Mouse (Mus musculus): ENCODE results near the gene Slc12a7. TPM values are rescaled to one million over a fixed set of nuclear protein-coding genes. Genes with fewer than 3 reads are reported as not detected.
"Not testable (repeated sequence)": the region's sequence is repeated elsewhere in the genome, so short reads cannot be mapped to it uniquely, and the experiment has no call there.

Gene Slc12a7
- polyA plus RNA-seq, 1 experiment from 2014 or later = 28.1 TPM

DNA sequence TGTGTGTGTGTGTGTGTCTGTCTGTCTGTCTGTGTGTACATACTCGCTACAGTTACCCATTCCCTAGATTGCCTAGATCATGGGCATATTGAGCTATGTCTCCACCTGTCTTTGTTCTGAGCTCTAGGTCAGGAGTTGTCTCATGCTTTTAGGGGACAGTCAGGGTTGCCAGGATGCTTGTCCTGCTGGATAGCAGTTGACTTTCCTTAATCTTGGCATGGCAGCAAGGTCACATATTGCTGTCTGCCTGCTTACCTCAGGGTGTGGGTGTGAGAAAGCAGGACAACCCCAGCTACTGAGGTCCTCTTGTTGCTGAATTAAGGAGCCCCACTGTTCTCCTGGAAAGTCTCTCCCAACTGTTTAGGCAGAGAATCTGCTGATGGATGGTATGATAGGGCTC, 1.5 kb downstream of the Slc12a7 start:
- whole genome bisulfite sequencing = 89% methylated on average over 1 of the region's 1 CpGs
- Histone ChIP-seq H3K4me3 (ENCODE audit: low read length) (no peak overlapping the region), H3K4me1 (ENCODE audit: insufficient read depth, low read length) (peaks cover 11% of the 10 kb centered on the region), H3K27ac (ENCODE audit: low read length) (no peak overlapping the region), H3K36me3 (ENCODE audit: insufficient read depth, low read length) (no peaks in the 10 kb centered on the region), H3K9me3 (ENCODE audit: low read length) (no peaks in the 10 kb centered on the region), H3K4me2 (replicated peaks; ENCODE audit: low read depth, low read length) (no peak overlapping the region), H3K9ac (replicated peaks; ENCODE audit: low read length) (no peak overlapping the region), H3K27me3 (ENCODE audit: insufficient read depth, low read length) (peaks cover 10% of the 10 kb centered on the region; the same call in 1 of the 2 replicates)
- no peak for ATAC-seq (ENCODE audit: low FRiP score, low TSS enrichment)

- H3K9me3 ChIP-seq (ENCODE audit: low read length) = no peaks in the 10 kb centered on the region
- H3K4me1 ChIP-seq (ENCODE audit: insufficient read depth, low read length) = peaks cover 11% of the 10 kb centered on the region
- H3K4me2 ChIP-seq (replicated peaks; ENCODE audit: low read depth, low read length) = no peak overlapping the region
- no peak overlapping the region for H3K27ac ChIP-seq (ENCODE audit: low read length)
- H3K9ac ChIP-seq (replicated peaks; ENCODE audit: low read length) = no peak overlapping the region
- no peak overlapping the region for H3K4me3 ChIP-seq (ENCODE audit: low read length)
- no peaks in the 10 kb centered on the region for H3K36me3 ChIP-seq (ENCODE audit: insufficient read depth, low read length)
- WGBS = 55% methylated on average over 8 of the region's 8 CpGs
- peaks cover 10% of the 10 kb centered on the region; the same call in 1 of the 2 replicates for H3K27me3 ChIP-seq (ENCODE audit: insufficient read depth, low read length)
- peak; percentile 67 for ATAC-seq (ENCODE audit: low FRiP score, low TSS enrichment)
Observed at GRCm38 (mm10) chr13:73735270-73735669, 2.4 kb downstream of the Slc12a7 start.

DNA sequence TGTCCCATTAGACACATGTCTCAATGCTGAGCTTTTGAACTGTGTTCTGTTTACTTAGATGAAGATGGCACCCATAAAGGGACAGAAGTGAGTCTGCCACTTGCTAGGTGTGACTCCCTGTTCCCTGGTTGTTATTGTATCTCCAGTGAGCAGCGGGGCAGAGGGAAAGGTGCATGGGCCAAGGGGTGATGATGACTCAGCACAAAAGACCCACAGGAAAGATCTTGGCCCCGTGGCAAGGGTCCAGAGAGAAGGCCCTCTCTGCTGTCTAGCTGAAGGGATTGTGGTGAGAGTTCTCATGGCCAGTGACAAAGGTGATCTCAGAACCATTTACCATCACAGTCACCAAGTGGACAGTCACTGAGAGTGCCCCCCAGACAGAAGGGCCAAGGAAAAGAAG, 3.0 kb downstream of the Slc12a7 start:
- no peak overlapping the region for H3K4me3 ChIP-seq (ENCODE audit: low read length)
- H3K36me3 ChIP-seq (ENCODE audit: insufficient read depth, low read length) = no peaks in the 10 kb centered on the region
- peaks cover 11% of the 10 kb centered on the region for H3K4me1 ChIP-seq (ENCODE audit: insufficient read depth, low read length)
- H3K9me3 ChIP-seq (ENCODE audit: low read length) = no peaks in the 10 kb centered on the region
- 61% methylated on average over 2 of the region's 2 CpGs for WGBS
- no peak overlapping the region for H3K4me2 ChIP-seq (replicated peaks; ENCODE audit: low read depth, low read length)
- H3K9ac ChIP-seq (replicated peaks; ENCODE audit: low read length) = no peak overlapping the region
- ATAC-seq (ENCODE audit: low FRiP score, low TSS enrichment) = no peak
- no peak overlapping the region for H3K27ac ChIP-seq (ENCODE audit: low read length)
- peaks cover 10% of the 10 kb centered on the region; the same call in 1 of the 2 replicates for H3K27me3 ChIP-seq (ENCODE audit: insufficient read depth, low read length)

DNA sequence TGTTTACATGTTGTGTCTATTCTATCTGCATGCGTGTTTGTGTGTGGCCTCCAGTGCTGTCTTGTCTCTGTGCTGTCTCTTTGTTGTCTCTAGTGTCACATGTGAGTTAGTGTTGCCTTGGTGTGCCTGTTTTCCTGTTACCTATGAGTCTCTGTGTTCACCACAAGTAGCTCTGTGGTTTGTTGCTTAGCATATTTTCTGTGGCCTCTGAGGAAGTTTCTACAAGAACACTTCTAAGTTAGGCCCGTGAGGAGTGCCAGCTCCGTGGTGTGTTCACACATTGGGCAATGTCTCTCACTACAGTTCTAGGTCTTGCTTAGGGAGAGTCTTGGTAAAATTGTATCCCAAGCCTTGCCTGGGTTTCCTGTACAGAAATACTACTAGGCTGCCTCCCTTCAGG, 4.0 kb downstream of the Slc12a7 start:
- Histone ChIP-seq H3K27me3 (ENCODE audit: insufficient read depth, low read length) (peaks cover 7% of the 10 kb centered on the region; the same call in 1 of the 2 replicates), H3K36me3 (ENCODE audit: insufficient read depth, low read length) (no peaks in the 10 kb centered on the region), H3K4me2 (replicated peaks; ENCODE audit: low read depth, low read length) (no peak overlapping the region), H3K4me3 (ENCODE audit: low read length) (no peak overlapping the region), H3K4me1 (ENCODE audit: insufficient read depth, low read length) (peaks cover 11% of the 10 kb centered on the region), H3K27ac (ENCODE audit: low read length) (no peak overlapping the region), H3K9ac (replicated peaks; ENCODE audit: low read length) (no peak overlapping the region), H3K9me3 (ENCODE audit: low read length) (no peaks in the 10 kb centered on the region)
- no peak for ATAC-seq (ENCODE audit: low FRiP score, low TSS enrichment)
- WGBS = 83% methylated on average over 3 of the region's 3 CpGs

- H3K9me3 ChIP-seq (ENCODE audit: low read length); H3K4me2 ChIP-seq (replicated peaks; ENCODE audit: low read depth, low read length); H3K27me3 ChIP-seq (ENCODE audit: insufficient read depth, low read length); H3K27ac ChIP-seq (ENCODE audit: low read length); H3K4me1 ChIP-seq (ENCODE audit: insufficient read depth, low read length); H3K9ac ChIP-seq (replicated peaks; ENCODE audit: low read length); H3K36me3 ChIP-seq (ENCODE audit: insufficient read depth, low read length); ATAC-seq (ENCODE audit: low FRiP score, low TSS enrichment); H3K4me3 ChIP-seq (ENCODE audit: low read length): not testable (repeated sequence)
- WGBS = 55% methylated on average over 2 of the region's 2 CpGs
Observed at GRCm38 (mm10) chr13:73740399-73740944, 7.6 kb downstream of the Slc12a7 start.

DNA sequence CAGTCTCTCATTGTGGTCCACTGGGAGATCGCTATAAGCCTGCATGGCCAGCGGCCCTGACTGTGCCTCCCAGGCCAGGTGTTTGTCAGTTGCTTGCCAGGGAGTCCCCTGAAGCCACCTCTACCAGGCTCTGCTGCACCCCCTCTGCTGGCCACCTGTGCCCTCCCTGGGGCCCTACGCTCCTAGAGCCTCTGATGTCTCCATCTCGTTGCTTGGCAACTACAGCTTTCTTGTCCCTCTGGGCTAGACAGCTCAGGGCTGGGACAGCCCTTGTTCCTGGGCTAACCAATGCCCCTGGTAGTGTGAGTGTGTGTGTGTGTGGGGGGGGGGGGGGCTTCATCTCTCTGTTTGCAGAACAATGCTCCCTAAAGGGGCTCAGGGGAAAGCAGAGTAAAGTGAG, 10.1 kb downstream of the Slc12a7 start:
- no peaks in the 10 kb centered on the region for H3K9me3 ChIP-seq (ENCODE audit: low read length)
- WGBS = 49% methylated on average over 4 of the region's 4 CpGs
- no peak overlapping the region for H3K4me3 ChIP-seq (ENCODE audit: low read length)
- H3K4me2 ChIP-seq (replicated peaks; ENCODE audit: low read depth, low read length) = no peak overlapping the region
- no peak for ATAC-seq (ENCODE audit: low FRiP score, low TSS enrichment)
- no peaks in the 10 kb centered on the region for H3K4me1 ChIP-seq (ENCODE audit: insufficient read depth, low read length)
- H3K36me3 ChIP-seq (ENCODE audit: insufficient read depth, low read length) = no peaks in the 10 kb centered on the region
- no peak overlapping the region for H3K9ac ChIP-seq (replicated peaks; ENCODE audit: low read length)
- H3K27ac ChIP-seq (ENCODE audit: low read length) = no peak overlapping the region
- H3K27me3 ChIP-seq (ENCODE audit: insufficient read depth, low read length) = no peaks in the 10 kb centered on the region

- Histone ChIP-seq H3K36me3 (ENCODE audit: insufficient read depth, low read length) (no peaks in the 10 kb centered on the region), H3K27me3 (ENCODE audit: insufficient read depth, low read length) (no peaks in the 10 kb centered on the region), H3K4me2 (replicated peaks; ENCODE audit: low read depth, low read length) (no peak overlapping the region), H3K27ac (ENCODE audit: low read length) (no peak overlapping the region), H3K4me3 (ENCODE audit: low read length) (no peak overlapping the region), H3K9me3 (ENCODE audit: low read length) (no peaks in the 10 kb centered on the region), H3K4me1 (ENCODE audit: insufficient read depth, low read length) (no peaks in the 10 kb centered on the region), H3K9ac (replicated peaks; ENCODE audit: low read length) (no peak overlapping the region)
- 63% methylated on average over 3 of the region's 3 CpGs for WGBS
- ATAC-seq (ENCODE audit: low FRiP score, low TSS enrichment) = no peak
Observed at GRCm38 (mm10) chr13:73743662-73744061, 10.8 kb downstream of the Slc12a7 start.

GRCm38 (mm10) chr13:73748663-73749440, 16.0 kb downstream of the Slc12a7 start:
- H3K9ac ChIP-seq (replicated peaks; ENCODE audit: low read length) = no peak overlapping the region
- 49% methylated on average over 15 of the region's 15 CpGs for WGBS
- H3K4me1 ChIP-seq (ENCODE audit: insufficient read depth, low read length) = peaks cover 22% of the 10 kb centered on the region
- H3K4me2 ChIP-seq (replicated peaks; ENCODE audit: low read depth, low read length) = no peak overlapping the region
- no peaks in the 10 kb centered on the region for H3K9me3 ChIP-seq (ENCODE audit: low read length)
- no peaks in the 10 kb centered on the region for H3K27me3 ChIP-seq (ENCODE audit: insufficient read depth, low read length)
- peak overlapping the region; percentile 54; the same call in 1 of the 2 replicates for H3K27ac ChIP-seq (ENCODE audit: low read length)
- no peaks in the 10 kb centered on the region for H3K36me3 ChIP-seq (ENCODE audit: insufficient read depth, low read length)
- no peak overlapping the region for H3K4me3 ChIP-seq (ENCODE audit: low read length)
- peak; percentile 52; the same call in 1 of the 2 replicates for ATAC-seq (ENCODE audit: low FRiP score, low TSS enrichment)

- H3K9ac ChIP-seq (replicated peaks; ENCODE audit: low read length) = no peak overlapping the region
- peaks cover 22% of the 10 kb centered on the region for H3K4me1 ChIP-seq (ENCODE audit: insufficient read depth, low read length)
- H3K4me2 ChIP-seq (replicated peaks; ENCODE audit: low read depth, low read length) = no peak overlapping the region
- H3K4me3 ChIP-seq (ENCODE audit: low read length) = no peak overlapping the region
- WGBS = 73% methylated on average over 6 of the region's 6 CpGs
- H3K36me3 ChIP-seq (ENCODE audit: insufficient read depth, low read length) = no peaks in the 10 kb centered on the region
- H3K27ac ChIP-seq (ENCODE audit: low read length) = no peak overlapping the region
- ATAC-seq (ENCODE audit: low FRiP score, low TSS enrichment) = no peak
- no peaks in the 10 kb centered on the region for H3K27me3 ChIP-seq (ENCODE audit: insufficient read depth, low read length)
- H3K9me3 ChIP-seq (ENCODE audit: low read length) = no peaks in the 10 kb centered on the region
Observed at GRCm38 (mm10) chr13:73750435-73750834, 17.5 kb downstream of the Slc12a7 start.

DNA sequence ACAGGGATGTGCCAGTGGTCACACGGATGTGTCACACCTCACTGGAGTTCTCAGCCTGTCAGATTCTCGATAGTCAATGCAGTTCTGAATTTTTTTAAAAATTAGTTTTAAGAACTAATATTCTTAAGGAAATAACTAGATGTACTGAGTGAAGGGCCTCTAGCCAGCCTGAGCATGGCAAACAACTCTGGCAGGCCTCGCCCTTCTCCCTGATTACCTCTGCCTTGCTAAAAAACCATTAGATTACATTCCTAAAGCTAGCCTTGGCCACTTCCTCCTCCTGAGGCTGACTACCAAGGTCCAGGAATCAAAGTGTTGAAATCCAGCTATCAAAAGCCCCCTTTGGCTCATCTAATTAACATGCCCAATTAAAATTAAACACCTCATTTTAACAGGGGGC, 18.4 kb downstream of the Slc12a7 start:
- 86% methylated on average over 3 of the region's 3 CpGs for WGBS
- ATAC-seq (ENCODE audit: low FRiP score, low TSS enrichment) = no peak
- Histone ChIP-seq H3K27ac (ENCODE audit: low read length) (no peak overlapping the region), H3K9me3 (ENCODE audit: low read length) (no peaks in the 10 kb centered on the region), H3K4me1 (ENCODE audit: insufficient read depth, low read length) (peaks cover 22% of the 10 kb centered on the region), H3K27me3 (ENCODE audit: insufficient read depth, low read length) (no peaks in the 10 kb centered on the region), H3K36me3 (ENCODE audit: insufficient read depth, low read length) (no peaks in the 10 kb centered on the region), H3K9ac (replicated peaks; ENCODE audit: low read length) (no peak overlapping the region), H3K4me3 (ENCODE audit: low read length) (no peak overlapping the region), H3K4me2 (replicated peaks; ENCODE audit: low read depth, low read length) (no peak overlapping the region)
